Mouse (Mus musculus): ENCODE measurements at regions not wholly inside any gene's neighbourhood (a gene's known extent, or its start where the extent isn't known, plus 50 kb on each side); places are given as distances from the start of the nearest gene placed in this dataset.

- TF ChIP-seq CTCF (IDR thresholded peaks at IDR 0.05; ENCODE audit: low read depth, low read length) (no peak), EP300 (IDR thresholded peaks at IDR 0.05; ENCODE audit: insufficient read depth, low read depth, low read length) (no peak), POLR2A (IDR thresholded peaks at IDR 0.05; ENCODE audit: insufficient read depth, low read length) (no peak)
Observed at GRCm38 (mm10) chr9:101710611-101711071, 151.0 kb upstream of the 9630041A04Rik start.

All from ES-Bruce4 (cell line).